Mouse (Mus musculus): ENCODE data around the gene Trp53bp1. TPM values are rescaled to one million over a fixed set of nuclear protein-coding genes. Genes with fewer than 3 reads are reported as not detected.

Gene Trp53bp1
- 25.2 TPM for polyA plus RNA-seq (2014; fragmentation: Illumina TruSeq; extraction: RNeasy Lipid Tissue Mini Kit (QIAGEN cat#74804); ENCODE audit: low read depth, low replicate concordance)

DNA sequence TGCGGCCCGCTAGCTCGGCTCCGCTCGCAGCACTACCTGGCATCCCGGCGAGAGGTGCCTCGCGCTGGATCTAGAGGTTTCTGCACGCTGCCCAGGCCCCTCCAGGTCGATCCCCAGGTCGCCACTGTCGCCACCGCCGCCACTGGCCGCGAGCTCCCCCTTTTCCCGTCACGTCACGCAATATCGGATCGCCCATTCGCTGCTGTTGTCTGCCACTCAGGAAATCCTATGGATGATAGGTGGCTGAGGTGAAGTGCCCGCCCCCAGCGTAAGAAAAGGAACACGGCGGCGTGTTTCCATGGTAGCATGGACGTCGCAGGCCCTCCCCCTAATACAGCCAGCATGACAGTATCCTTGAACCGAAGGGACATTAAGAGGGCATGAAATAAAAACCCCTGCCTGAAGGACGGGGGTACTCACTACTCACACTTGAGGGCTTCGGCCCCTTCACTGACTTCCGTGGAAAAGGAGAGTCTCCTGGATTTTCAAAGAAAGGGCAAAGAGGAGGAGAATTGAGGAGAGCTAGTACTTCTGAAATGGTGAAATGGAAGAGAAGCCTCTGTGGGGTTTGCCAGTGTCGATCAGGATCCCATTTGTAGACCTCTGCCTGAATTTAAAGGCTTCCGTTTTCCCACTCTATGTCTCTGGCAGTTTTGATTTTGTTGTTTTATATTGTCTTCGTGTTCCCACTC is at the start of gene Trp53bp1:
TSS of gene Trp53bp1 (minus strand) at position 172 of the 692 bp plus-strand sequence.

DNA sequence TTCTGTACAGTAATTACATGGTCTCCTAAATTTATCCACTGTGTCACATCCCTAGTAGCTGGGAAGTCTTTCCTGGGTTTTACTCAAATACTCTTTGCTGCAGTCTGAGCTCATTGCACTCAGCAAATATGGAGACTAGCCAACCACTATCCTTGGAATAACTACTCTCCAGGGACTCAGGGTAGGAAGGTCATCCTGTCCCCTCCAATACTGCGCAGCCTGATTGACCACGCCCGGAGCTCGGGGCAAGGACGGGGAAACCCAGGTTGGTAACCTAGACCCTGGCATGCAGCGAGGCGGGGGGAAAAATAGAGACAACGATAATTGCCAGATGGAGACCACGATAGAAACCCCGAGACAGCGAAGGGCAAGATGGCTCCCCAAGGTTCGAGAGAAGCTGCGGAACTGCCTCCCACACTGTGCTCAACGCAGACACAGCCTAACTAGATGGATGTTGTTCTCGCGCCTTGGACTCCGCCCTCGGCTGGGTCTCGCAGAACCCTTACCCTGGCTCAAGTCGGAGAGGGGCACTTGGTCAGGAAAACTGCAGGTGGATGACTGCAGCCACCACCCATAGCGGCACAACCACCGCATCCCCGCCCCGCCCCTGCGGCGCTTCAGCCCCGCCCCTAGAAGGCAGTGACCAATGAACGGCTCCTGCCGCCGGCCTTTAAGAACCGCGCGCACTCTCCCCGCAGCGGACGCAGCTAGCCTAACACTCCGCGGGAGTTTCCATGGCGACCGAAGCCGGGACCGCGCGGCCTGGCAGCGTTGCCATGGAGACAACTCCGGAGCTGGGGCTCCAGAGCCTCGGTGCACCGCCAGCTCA is 17.9 kb upstream of the Trp53bp1 start, which contains the start of gene Map1a:
TSS of gene Map1a (plus strand) at position 700 of the 829 bp plus-strand sequence.

DNA sequence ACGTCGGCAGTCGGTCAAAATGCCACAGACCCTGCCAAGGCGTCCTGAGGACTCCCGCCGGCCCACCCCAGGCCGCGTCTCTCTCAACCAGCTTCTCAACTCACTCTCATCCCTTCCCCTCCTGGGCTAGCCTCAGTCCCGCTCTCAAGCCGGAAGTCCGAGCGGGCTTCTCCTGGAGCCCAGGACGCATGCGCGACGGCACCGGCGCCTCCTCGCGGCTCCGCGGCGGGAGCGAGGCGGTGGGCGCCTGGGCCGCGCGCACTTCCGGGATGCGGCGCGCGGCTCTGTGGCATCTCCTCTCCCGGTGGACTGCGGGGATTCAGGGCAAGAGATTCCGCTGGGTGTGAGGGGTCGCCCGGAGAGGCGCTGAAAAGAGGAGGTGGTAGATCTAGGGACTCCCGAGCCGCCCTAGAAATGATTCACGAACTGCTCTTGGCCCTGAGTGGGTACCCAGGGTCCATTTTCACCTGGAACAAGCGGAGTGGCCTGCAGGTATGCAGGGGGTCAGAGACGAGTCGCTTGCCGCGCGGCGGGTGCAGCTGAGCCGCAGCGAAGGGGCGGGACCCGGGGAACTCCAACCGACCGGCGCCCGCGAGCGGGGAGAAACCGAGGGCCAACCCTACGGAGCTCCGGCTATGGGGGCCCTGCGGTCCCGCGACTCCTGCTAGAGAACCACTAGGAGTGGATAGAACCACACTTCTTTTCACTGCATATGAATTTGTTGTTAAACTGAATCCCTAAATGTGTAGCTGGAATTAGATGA is 100.0 kb downstream of the Trp53bp1 start, which contains the start of gene Zscan29:
TSS of gene Zscan29 (minus strand) at position 146 of the 763 bp plus-strand sequence.

DNA sequence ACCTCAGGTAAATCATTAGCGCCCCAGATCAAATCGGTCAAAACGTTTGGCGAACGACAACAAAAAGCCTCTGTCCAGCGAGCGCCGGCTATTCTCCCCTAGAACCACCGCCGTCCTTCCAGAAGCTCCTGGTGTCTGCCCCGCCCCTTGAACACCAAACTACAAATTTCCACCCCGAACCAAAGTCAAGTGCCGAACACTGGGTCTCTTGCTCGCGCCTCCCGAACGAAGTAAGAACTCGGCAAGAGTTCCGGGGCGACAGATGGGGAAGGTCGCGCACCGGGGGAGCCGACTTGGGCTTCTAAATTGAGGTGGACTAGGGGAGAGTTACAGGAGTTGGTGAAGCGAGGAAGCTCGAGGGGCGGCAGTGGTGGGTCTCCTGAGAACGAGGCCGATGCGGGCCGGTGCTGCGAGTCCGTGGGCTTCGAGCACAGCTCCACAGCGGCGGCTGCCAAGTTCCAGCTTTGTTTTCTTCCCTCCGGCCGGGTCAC is 100.7 kb downstream of the Trp53bp1 start, which contains the start of gene Tubgcp4:
TSS of gene Tubgcp4 (plus strand) at position 174 of the 491 bp plus-strand sequence.

Other genes with a start within 250 kb of the Trp53bp1 start
- gene Epb42, start 234.3 kb downstream of the Trp53bp1 start, polyA plus RNA-seq (2014; fragmentation: Illumina TruSeq; extraction: RNeasy Lipid Tissue Mini Kit (QIAGEN cat#74804); ENCODE audit: low read depth, low replicate concordance), result not detected
- gene Tgm5, start 185.6 kb downstream of the Trp53bp1 start, polyA plus RNA-seq (2014; fragmentation: Illumina TruSeq; extraction: RNeasy Lipid Tissue Mini Kit (QIAGEN cat#74804); ENCODE audit: low read depth, low replicate concordance), result not detected
- not detected for gene Tgm7, start 161.6 kb downstream of the Trp53bp1 start, polyA plus RNA-seq (2014; fragmentation: Illumina TruSeq; extraction: RNeasy Lipid Tissue Mini Kit (QIAGEN cat#74804); ENCODE audit: low read depth, low replicate concordance)
- 60.3 TPM for gene Adal, start 131.0 kb downstream of the Trp53bp1 start, polyA plus RNA-seq (2014; fragmentation: Illumina TruSeq; extraction: RNeasy Lipid Tissue Mini Kit (QIAGEN cat#74804); ENCODE audit: low read depth, low replicate concordance)
- gene Lcmt2, start 130.8 kb downstream of the Trp53bp1 start, polyA plus RNA-seq (2014; fragmentation: Illumina TruSeq; extraction: RNeasy Lipid Tissue Mini Kit (QIAGEN cat#74804); ENCODE audit: low read depth, low replicate concordance), result 4.4 TPM
- gene Tubgcp4, start 100.8 kb downstream of the Trp53bp1 start, polyA plus RNA-seq (2014; fragmentation: Illumina TruSeq; extraction: RNeasy Lipid Tissue Mini Kit (QIAGEN cat#74804); ENCODE audit: low read depth, low replicate concordance), result 101 TPM
- 31.6 TPM for gene Zscan29, start 100.3 kb downstream of the Trp53bp1 start, polyA plus RNA-seq (2014; fragmentation: Illumina TruSeq; extraction: RNeasy Lipid Tissue Mini Kit (QIAGEN cat#74804); ENCODE audit: low read depth, low replicate concordance)
- 1.2 TPM for gene Map1a, start 18.2 kb upstream of the Trp53bp1 start, polyA plus RNA-seq (2014; fragmentation: Illumina TruSeq; extraction: RNeasy Lipid Tissue Mini Kit (QIAGEN cat#74804); ENCODE audit: low read depth, low replicate concordance)
- gene Ppip5k1, start 84.0 kb upstream of the Trp53bp1 start, polyA plus RNA-seq (2014; fragmentation: Illumina TruSeq; extraction: RNeasy Lipid Tissue Mini Kit (QIAGEN cat#74804); ENCODE audit: low read depth, low replicate concordance), result 9.6 TPM
- 1.8 TPM for gene Ckmt1, start 86.3 kb upstream of the Trp53bp1 start, polyA plus RNA-seq (2014; fragmentation: Illumina TruSeq; extraction: RNeasy Lipid Tissue Mini Kit (QIAGEN cat#74804); ENCODE audit: low read depth, low replicate concordance)
- gene Strc, start 115.8 kb upstream of the Trp53bp1 start, polyA plus RNA-seq (2014; fragmentation: Illumina TruSeq; extraction: RNeasy Lipid Tissue Mini Kit (QIAGEN cat#74804); ENCODE audit: low read depth, low replicate concordance), result not detected
- 1,612 TPM for gene Pdia3, start 142.4 kb upstream of the Trp53bp1 start, polyA plus RNA-seq (2014; fragmentation: Illumina TruSeq; extraction: RNeasy Lipid Tissue Mini Kit (QIAGEN cat#74804); ENCODE audit: low read depth, low replicate concordance)
- gene Catsper2, start 142.4 kb upstream of the Trp53bp1 start, polyA plus RNA-seq (2014; fragmentation: Illumina TruSeq; extraction: RNeasy Lipid Tissue Mini Kit (QIAGEN cat#74804); ENCODE audit: low read depth, low replicate concordance), result 1.4 TPM
- gene Ell3, start 172.9 kb upstream of the Trp53bp1 start, polyA plus RNA-seq (2014; fragmentation: Illumina TruSeq; extraction: RNeasy Lipid Tissue Mini Kit (QIAGEN cat#74804); ENCODE audit: low read depth, low replicate concordance), result 0.82 TPM
- gene Serf2, start 177.8 kb upstream of the Trp53bp1 start, polyA plus RNA-seq (2014; fragmentation: Illumina TruSeq; extraction: RNeasy Lipid Tissue Mini Kit (QIAGEN cat#74804); ENCODE audit: low read depth, low replicate concordance), result 98.5 TPM
- 45.5 TPM for gene Hypk, start 181.9 kb upstream of the Trp53bp1 start, polyA plus RNA-seq (2014; fragmentation: Illumina TruSeq; extraction: RNeasy Lipid Tissue Mini Kit (QIAGEN cat#74804); ENCODE audit: low read depth, low replicate concordance)
- gene Serinc4, start 185.4 kb upstream of the Trp53bp1 start, polyA plus RNA-seq (2014; fragmentation: Illumina TruSeq; extraction: RNeasy Lipid Tissue Mini Kit (QIAGEN cat#74804); ENCODE audit: low read depth, low replicate concordance), result not detected
- 80.1 TPM for gene Mfap1b, start 202.7 kb upstream of the Trp53bp1 start, polyA plus RNA-seq (2014; fragmentation: Illumina TruSeq; extraction: RNeasy Lipid Tissue Mini Kit (QIAGEN cat#74804); ENCODE audit: low read depth, low replicate concordance)
- gene Mfap1a, start 235.3 kb upstream of the Trp53bp1 start, polyA plus RNA-seq (2014; fragmentation: Illumina TruSeq; extraction: RNeasy Lipid Tissue Mini Kit (QIAGEN cat#74804); ENCODE audit: low read depth, low replicate concordance), result 93.0 TPM
- 6.3 TPM for gene Wdr76, start 235.3 kb upstream of the Trp53bp1 start, polyA plus RNA-seq (2014; fragmentation: Illumina TruSeq; extraction: RNeasy Lipid Tissue Mini Kit (QIAGEN cat#74804); ENCODE audit: low read depth, low replicate concordance)